Mouse (Mus musculus) heart, embryonic 12.5 days (tissue): ENCODE results near the gene Podxl. TPM values are rescaled to one million over a fixed set of nuclear protein-coding genes. Genes with fewer than 3 reads are reported as not detected.

Experiments
- ATAC-seq: fragments of 200-750 bp; cut with Nextera tagmentation; 2 replicates; pipeline ENCODE4 v1.8.0; 2017; ENCODE audit warnings: moderate TSS enrichment, moderate library complexity; ENCODE audit not compliant: insufficient number of reproducible peaks, low FRiP score
- H3K27ac ChIP-seq: fragments of 300-500 bp; sonication (generic); 2 replicates; pipeline ENCODE4 v1.5.1; 2016; ENCODE audit warnings: mild to moderate bottlenecking, moderate library complexity; ENCODE audit not compliant: poor library complexity, severe bottlenecking
- H3K27me3 ChIP-seq: fragments of 300-500 bp; sonication (generic); replicated peaks from 2 replicates; pipeline ENCODE4 v1.6.1; 2016; ENCODE audit warnings: mild to moderate bottlenecking, moderate library complexity
- H3K36me3 ChIP-seq: fragments of 300-500 bp; sonication (generic); 2 replicates; pipeline ENCODE4 v1.6.1; 2016; ENCODE audit warnings: mild to moderate bottlenecking, moderate library complexity
- H3K4me1 ChIP-seq: fragments of 300-500 bp; sonication (generic); replicated peaks from 2 replicates; pipeline ENCODE4 v1.6.1; 2016; ENCODE audit warnings: mild to moderate bottlenecking
- H3K4me2 ChIP-seq: fragments of 300-500 bp; sonication (generic); 2 replicates; pipeline ENCODE4 v1.6.1; 2016; ENCODE audit warnings: mild to moderate bottlenecking, moderate library complexity
- H3K4me3 ChIP-seq: fragments of 300-500 bp; sonication (generic); 2 replicates; pipeline ENCODE4 v1.5.1; 2016; ENCODE audit warnings: mild to moderate bottlenecking
- H3K9ac ChIP-seq: fragments of 300-500 bp; sonication (generic); 2 replicates; pipeline ENCODE4 v1.6.1; 2016; ENCODE audit warnings: mild to moderate bottlenecking, moderate library complexity
- H3K9me3 ChIP-seq: fragments of 300-500 bp; sonication (generic); replicated peaks from 2 replicates; pipeline ENCODE4 v1.6.1; 2016; ENCODE audit warnings: mild to moderate bottlenecking, moderate library complexity
- WGBS: fragments of 180-500 bp; shearing (Covaris S2); methylation state at CpG from one replicate; pipeline ENCODE4 v1.1.7; 2016; 5-methylcytosine and 5-hydroxymethylcytosine counted together
- polyA plus RNA-seq: library from polyadenylated mRNA; unstranded; fragments of >200 nt; fragmentation: Nextera tagmentation; extraction: Ambion mirVana; gene quantifications from 2 replicates; pipeline ENCODE4 v1.2.1, GENCODE M21; 2016

Podxl gene
- polyA plus RNA-seq, 1 experiment from 2014 or later = 27.9 TPM

DNA sequence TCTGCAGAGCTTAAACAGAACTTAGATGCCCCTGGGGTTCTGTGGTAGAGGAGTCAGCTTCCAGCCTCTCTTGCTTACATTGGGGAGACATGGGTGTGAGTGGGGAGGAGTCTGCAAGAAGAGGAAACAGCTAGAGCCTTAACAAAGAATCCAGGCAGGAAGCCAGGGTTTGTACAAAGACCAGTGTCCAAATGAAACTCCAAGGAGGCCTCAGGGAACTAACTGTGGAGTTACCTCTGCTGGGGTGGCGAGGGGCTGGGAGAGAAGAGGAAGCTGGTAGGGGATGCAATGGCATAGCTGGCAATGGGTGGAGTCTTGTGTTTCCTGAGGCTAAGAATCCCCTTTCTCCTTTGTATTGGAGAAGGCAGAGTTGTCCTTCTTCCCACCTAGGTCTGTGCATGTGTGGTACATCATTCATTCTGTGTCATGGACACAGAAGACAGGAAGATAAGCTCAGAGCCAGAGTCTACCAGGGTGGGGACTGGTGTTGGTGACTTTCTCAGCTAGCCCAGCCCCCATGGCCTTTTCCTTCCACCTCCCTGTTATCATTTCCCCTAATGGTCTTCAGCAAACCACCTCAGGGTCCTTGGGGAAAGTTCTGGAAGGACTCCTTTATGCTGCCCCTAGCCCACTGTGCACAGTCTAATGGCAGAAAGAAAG lies 28.9 kb upstream of the Podxl start:
- H3K27ac ChIP-seq = peak overlapping the region; percentile 56; the same call in 1 of the 2 replicates
- H3K4me3 ChIP-seq = no peak overlapping the region
- ATAC-seq = no peak
- no peaks in the 10 kb centered on the region for H3K9me3 ChIP-seq
- no peak overlapping the region for H3K9ac ChIP-seq
- 68% methylated on average over 1 of the region's 1 CpGs for WGBS
- no peaks in the 10 kb centered on the region for H3K36me3 ChIP-seq
- H3K27me3 ChIP-seq = no peaks in the 10 kb centered on the region
- H3K4me2 ChIP-seq = no peak overlapping the region
- peaks cover 46% of the 10 kb centered on the region for H3K4me1 ChIP-seq

GRCm38 (mm10) chr6:31592128-31592527 lies 28.3 kb upstream of the Podxl start:
- Histone ChIP-seq H3K9ac (no peak overlapping the region), H3K27me3 (no peaks in the 10 kb centered on the region), H3K4me3 (no peak overlapping the region), H3K4me2 (no peak overlapping the region), H3K36me3 (no peaks in the 10 kb centered on the region), H3K9me3 (no peaks in the 10 kb centered on the region), H3K27ac (no peak overlapping the region), H3K4me1 (peaks cover 46% of the 10 kb centered on the region)
- no peak for ATAC-seq
- WGBS = 27% methylated on average over 2 of the region's 2 CpGs

- WGBS = 74% methylated on average over 3 of the region's 3 CpGs
- Histone ChIP-seq H3K4me3 (no peak overlapping the region), H3K36me3 (no peaks in the 10 kb centered on the region), H3K9ac (no peak overlapping the region), H3K4me1 (peaks cover 46% of the 10 kb centered on the region), H3K4me2 (no peak overlapping the region), H3K9me3 (no peaks in the 10 kb centered on the region), H3K27ac (no peak overlapping the region), H3K27me3 (no peaks in the 10 kb centered on the region)
- no peak for ATAC-seq
These were observed 27.9 kb upstream of the Podxl start for GRCm38 (mm10) chr6:31591676-31592075.

GRCm38 (mm10) chr6:31590754-31591153 lies 27.0 kb upstream of the Podxl start:
- H3K4me2 ChIP-seq = no peak overlapping the region
- H3K27ac ChIP-seq = no peak overlapping the region
- 38% methylated on average over 2 of the region's 2 CpGs for WGBS
- no peaks in the 10 kb centered on the region for H3K36me3 ChIP-seq
- peaks cover 43% of the 10 kb centered on the region for H3K4me1 ChIP-seq
- no peak overlapping the region for H3K4me3 ChIP-seq
- no peaks in the 10 kb centered on the region for H3K9me3 ChIP-seq
- no peaks in the 10 kb centered on the region for H3K27me3 ChIP-seq
- no peak overlapping the region for H3K9ac ChIP-seq
- no peak for ATAC-seq

DNA sequence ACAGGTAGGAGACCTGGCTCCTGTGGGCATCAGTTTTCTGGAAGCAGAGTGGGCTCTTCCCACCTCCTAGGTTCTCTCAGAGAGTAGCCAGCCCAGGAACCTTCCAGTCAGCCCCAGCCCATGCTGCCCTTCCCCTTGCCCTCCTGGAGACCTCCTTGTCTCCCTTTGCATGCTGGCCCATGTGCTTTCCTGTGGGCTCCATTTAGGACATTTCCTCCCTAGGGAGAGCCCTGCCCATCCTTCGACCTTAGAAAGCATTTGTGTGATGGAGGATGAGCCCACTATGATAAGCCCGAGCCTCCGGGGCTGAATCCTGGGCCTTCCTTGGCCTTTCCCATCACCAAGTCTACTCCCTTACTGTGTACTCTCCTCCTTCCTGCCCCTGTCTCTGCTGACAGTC lies 25.5 kb upstream of the Podxl start:
- no peaks in the 10 kb centered on the region for H3K27me3 ChIP-seq
- H3K27ac ChIP-seq = no peak overlapping the region
- no peaks in the 10 kb centered on the region for H3K36me3 ChIP-seq
- no peak for ATAC-seq
- peaks cover 52% of the 10 kb centered on the region for H3K4me1 ChIP-seq
- no peaks in the 10 kb centered on the region for H3K9me3 ChIP-seq
- no peak overlapping the region for H3K9ac ChIP-seq
- no peak overlapping the region for H3K4me3 ChIP-seq
- no peak overlapping the region for H3K4me2 ChIP-seq
- WGBS = 57% methylated on average over 3 of the region's 3 CpGs

- no peak overlapping the region for H3K4me3 ChIP-seq
- H3K27ac ChIP-seq = no peak overlapping the region
- H3K36me3 ChIP-seq = no peaks in the 10 kb centered on the region
- 23% methylated on average over 4 of the region's 4 CpGs for WGBS
- H3K4me1 ChIP-seq = peaks cover 43% of the 10 kb centered on the region
- H3K9me3 ChIP-seq = no peaks in the 10 kb centered on the region
- H3K9ac ChIP-seq = no peak overlapping the region
- no peak overlapping the region for H3K4me2 ChIP-seq
- H3K27me3 ChIP-seq = no peaks in the 10 kb centered on the region
- peak; percentile 76 for ATAC-seq
These were observed 23.9 kb upstream of the Podxl start for GRCm38 (mm10) chr6:31587655-31588054.

GRCm38 (mm10) chr6:31586127-31586526 lies 22.3 kb upstream of the Podxl start:
- Histone ChIP-seq H3K27ac (no peak overlapping the region), H3K4me1 (peaks cover 34% of the 10 kb centered on the region), H3K36me3 (no peaks in the 10 kb centered on the region), H3K4me3 (no peak overlapping the region), H3K9ac (no peak overlapping the region), H3K4me2 (no peak overlapping the region), H3K9me3 (no peaks in the 10 kb centered on the region), H3K27me3 (no peaks in the 10 kb centered on the region)
- ATAC-seq = no peak
- WGBS = 68% methylated on average over 2 of the region's 2 CpGs

- H3K27me3 ChIP-seq = no peaks in the 10 kb centered on the region
- H3K27ac ChIP-seq = no peak overlapping the region
- ATAC-seq = no peak
- H3K9ac ChIP-seq = no peak overlapping the region
- H3K4me3 ChIP-seq = no peak overlapping the region
- 87% methylated on average over 9 of the region's 9 CpGs for whole genome bisulfite sequencing
- peaks cover 7% of the 10 kb centered on the region for H3K9me3 ChIP-seq
- peaks cover 8% of the 10 kb centered on the region for H3K4me1 ChIP-seq
- no peaks in the 10 kb centered on the region for H3K36me3 ChIP-seq
- H3K4me2 ChIP-seq = no peak overlapping the region
These were observed 12.4 kb upstream of the Podxl start for GRCm38 (mm10) chr6:31576151-31576550.

DNA sequence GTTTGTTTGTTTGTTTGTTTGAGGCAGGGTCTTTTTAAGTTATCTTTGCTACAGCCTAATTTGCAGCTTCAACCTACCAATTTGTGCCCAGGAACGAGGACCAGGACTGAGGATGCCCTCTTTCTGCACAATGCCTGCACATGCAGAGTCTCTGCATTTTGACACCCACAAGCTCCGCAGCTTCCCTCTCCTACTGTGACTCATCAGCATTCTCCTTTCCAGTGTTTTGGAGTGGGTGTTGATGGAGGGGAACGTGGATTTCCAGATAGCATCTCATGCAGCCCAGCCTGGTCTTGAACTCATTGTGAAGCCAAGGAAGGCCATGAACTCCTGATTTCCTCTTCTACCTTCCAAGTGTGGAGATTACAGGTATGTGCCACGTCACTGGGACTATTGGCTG lies 11.3 kb upstream of the Podxl start:
- 37% methylated on average over 4 of the region's 4 CpGs for WGBS
- Histone ChIP-seq H3K9ac (no peak overlapping the region), H3K4me1 (peaks cover 8% of the 10 kb centered on the region), H3K9me3 (peaks cover 7% of the 10 kb centered on the region), H3K36me3 (no peaks in the 10 kb centered on the region), H3K4me2 (no peak overlapping the region), H3K27me3 (no peaks in the 10 kb centered on the region), H3K27ac (no peak overlapping the region), H3K4me3 (no peak overlapping the region)
- no peak for ATAC-seq

DNA sequence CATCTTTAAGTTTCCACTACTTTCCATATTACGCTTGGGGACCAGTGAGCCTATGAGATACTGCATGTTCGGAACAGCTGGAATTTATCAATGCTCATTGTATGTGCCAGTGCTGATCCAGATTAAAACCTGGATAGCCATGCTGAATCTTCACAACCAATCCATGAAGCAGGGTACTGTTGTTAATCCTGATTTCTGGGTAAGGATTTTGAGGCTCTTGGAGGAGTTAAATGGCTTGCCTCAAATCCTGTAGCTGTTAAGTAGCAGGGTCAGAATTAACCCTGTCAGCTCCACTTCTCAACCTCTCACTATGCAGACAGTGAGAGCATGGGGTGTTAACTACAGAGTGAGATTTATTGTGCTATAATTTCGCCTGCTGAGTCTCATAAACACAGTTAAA lies 7.7 kb upstream of the Podxl start:
- peaks cover 17% of the 10 kb centered on the region for H3K4me1 ChIP-seq
- no peak for ATAC-seq
- no peak overlapping the region for H3K9ac ChIP-seq
- H3K9me3 ChIP-seq = no peaks in the 10 kb centered on the region
- H3K36me3 ChIP-seq = no peaks in the 10 kb centered on the region
- WGBS = 70% methylated on average over 3 of the region's 3 CpGs
- no peak overlapping the region for H3K27ac ChIP-seq
- H3K4me3 ChIP-seq = no peak overlapping the region
- no peaks in the 10 kb centered on the region for H3K27me3 ChIP-seq
- no peak overlapping the region for H3K4me2 ChIP-seq

DNA sequence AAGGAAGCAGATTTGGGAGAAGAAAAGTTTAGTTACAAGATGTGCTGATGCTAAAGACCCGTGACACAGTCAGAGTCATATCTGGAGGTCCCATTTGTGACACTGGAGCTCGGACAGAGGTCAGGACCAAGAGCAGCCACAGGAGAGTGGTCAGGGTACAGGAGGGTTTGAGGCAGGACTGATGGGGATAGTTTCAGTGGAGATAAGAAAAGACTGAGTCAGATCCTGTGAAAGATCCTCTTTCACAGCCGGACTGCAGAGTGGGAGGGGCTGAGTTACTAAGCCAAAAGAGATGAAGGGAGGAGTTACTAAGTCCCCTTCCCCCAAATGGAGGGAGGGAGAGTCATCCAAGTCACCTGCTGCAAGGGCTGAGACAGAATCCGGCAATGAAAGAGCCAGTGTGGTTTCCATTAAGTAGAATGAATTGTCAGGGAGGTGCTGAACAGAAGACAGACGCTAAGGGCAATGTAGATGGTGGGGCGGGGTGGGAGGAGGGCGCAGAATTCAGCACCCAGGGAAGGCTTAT lies 4.4 kb upstream of the Podxl start:
- ATAC-seq = no peak

DNA sequence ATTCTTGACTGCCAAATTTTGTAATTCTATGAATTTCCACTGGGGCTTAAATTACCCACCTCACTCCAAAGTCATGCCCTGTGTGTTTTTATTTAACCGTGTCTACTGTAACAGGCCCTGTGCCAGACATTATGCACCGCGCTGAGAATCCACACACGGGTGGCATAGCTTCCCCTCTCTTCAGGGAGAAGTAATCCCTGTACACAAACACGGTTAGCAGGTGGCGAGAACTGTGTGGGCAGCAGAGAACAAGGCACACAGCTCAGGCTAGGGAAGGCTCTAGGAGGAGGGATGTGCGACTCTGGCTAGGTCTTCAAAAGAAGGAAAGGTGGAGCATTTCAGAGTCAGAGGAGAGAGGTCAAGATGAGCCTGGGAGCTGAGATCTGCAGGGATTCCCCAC lies 3.4 kb upstream of the Podxl start:
- no peaks in the 10 kb centered on the region for H3K27me3 ChIP-seq
- no peak overlapping the region for H3K4me3 ChIP-seq
- no peak overlapping the region for H3K9ac ChIP-seq
- ATAC-seq = no peak
- peaks cover 26% of the 10 kb centered on the region for H3K4me1 ChIP-seq
- H3K36me3 ChIP-seq = no peaks in the 10 kb centered on the region
- H3K27ac ChIP-seq = no peak overlapping the region
- WGBS = 48% methylated on average over 7 of the region's 7 CpGs
- H3K9me3 ChIP-seq = no peaks in the 10 kb centered on the region
- no peak overlapping the region for H3K4me2 ChIP-seq

More for the DNA sequence above, 4.4 kb upstream of the Podxl start:
- Histone ChIP-seq H3K27ac (no peak overlapping the region), H3K4me1 (peaks cover 20% of the 10 kb centered on the region), H3K36me3 (no peaks in the 10 kb centered on the region), H3K9ac (no peak overlapping the region), H3K9me3 (no peaks in the 10 kb centered on the region), H3K4me3 (no peak overlapping the region), H3K4me2 (no peak overlapping the region), H3K27me3 (no peaks in the 10 kb centered on the region)
- 33% methylated on average over 7 of the region's 7 CpGs for WGBS
